In the genomic region with DNA sequence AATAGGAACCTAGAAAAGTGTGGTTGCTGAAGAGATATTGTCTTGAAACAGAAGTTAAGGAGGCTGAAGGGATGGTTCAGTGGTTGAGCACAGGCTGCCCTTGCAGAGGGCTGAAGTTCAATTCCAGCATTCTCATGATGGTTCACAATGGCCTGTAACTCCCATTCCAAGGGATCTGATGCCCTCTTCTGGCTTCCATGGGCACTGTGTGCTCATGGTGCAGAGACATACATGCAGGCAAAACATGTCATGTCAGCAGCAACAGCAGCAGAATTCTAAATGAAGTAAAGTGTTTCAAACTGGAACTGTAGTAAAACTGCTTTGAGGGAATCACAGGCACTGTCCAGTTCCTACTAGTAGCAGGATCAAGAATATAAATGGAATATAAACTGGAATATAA, we compare ENCODE assay signal across 8 mouse cellular contexts.
A peak's percentile ranks its signal among the peaks of the same experiment; 100 is the strongest.
DNase-seq lines count a peak whose midpoint lies in the region; TF ChIP-seq lines count a peak whose summit lies in the region.
"Had no signal": no experiment of that assay in that cellular context is flagged by ENCODE, and none has a peak within 500 bp of the region (broad histone marks: within the 10 kb centered on the region; RNA-seq: fewer than 3 reads in every experiment).

No protein-coding gene starts in this region.

- no peak overlapping the region for H3K27ac ChIP-seq in layer of hippocampus, adult 2 months
- H3K27ac ChIP-seq: limb, embryonic 15.5 days had no signal

- peak in 1 of 2 experiments; percentile 20 for DNase-seq in layer of hippocampus, adult 2 months (ENCODE audit: low spot score in 2 of 2)
- no peak for DNase-seq in layer of hippocampus, adult 8-10 months (ENCODE audit: low spot score in 2 of 2)
- DNase-seq in NIH3T3 (ENCODE audit: low read depth), result peak; percentile 34
- DNase-seq in embryo, embryonic 9.5 days (ENCODE audit: extremely low spot score), result peak; percentile 12
- peak; percentile 17 for DNase-seq in lung, postnatal 25 days (ENCODE audit: low spot score)
- DNase-seq in cerebellum, postnatal 25 days, result no peak
- no peak for DNase-seq in Muller cell, postnatal 12 days (ENCODE audit: inconsistent ontology term)

- no peak overlapping the region for H3K4me3 ChIP-seq in layer of hippocampus, adult 2 months
- H3K4me3 ChIP-seq: limb, embryonic 15.5 days had no signal

- peak; percentile 74 for TF ChIP-seq CTCF in layer of hippocampus, adult 2 months (conservative IDR thresholded peaks at IDR 0.05)

Comparison
In these comparisons a context has a peak if more than half of its experiments do, and no peak if none do; other contexts are left out.
1. DNase-seq: peak in NIH3T3 (single experiment), embryo, embryonic 9.5 days (single experiment) and lung, postnatal 25 days (single experiment); none in layer of hippocampus, adult 8-10 months (0 of 2), cerebellum, postnatal 25 days (0 of 2) and Muller cell, postnatal 12 days (single experiment).